Mouse (Mus musculus): ENCODE results near the gene Gm45234. TPM values are rescaled to one million over a fixed set of nuclear protein-coding genes. Genes with fewer than 3 reads are reported as not detected.

Gm45234 gene
- polyA plus RNA-seq, 1 experiment: not detected

GRCm38 (mm10) chr6:124704417-124704816, 51.4 kb downstream of the Gm45234 start:
- Histone ChIP-seq H3K4me2 (ENCODE audit: low read depth) (no peak overlapping the region), H3ac (ENCODE audit: control insufficient read depth, insufficient read length) (no peak overlapping the region), H3K79me2 (ENCODE audit: control insufficient read depth, insufficient read depth) (peaks cover 35% of the 10 kb centered on the region), H3K27me3 (ENCODE audit: control insufficient read depth, insufficient read depth, insufficient read length) (no peaks in the 10 kb centered on the region), H3K4me3 (no peak overlapping the region), H3K36me3 (ENCODE audit: control insufficient read depth, insufficient read depth) (peaks cover 37% of the 10 kb centered on the region)
- TF ChIP-seq USF1 (IDR thresholded peaks at IDR 0.05; ENCODE audit: low read depth) (no peak), POLR2A (IDR thresholded peaks at IDR 0.05; ENCODE audit: insufficient read length, low read depth) (no peak), CEBPB (IDR thresholded peaks at IDR 0.05; ENCODE audit: insufficient read depth, poor library complexity, severe bottlenecking) (no peak), SRF (IDR thresholded peaks at IDR 0.05; ENCODE audit: control insufficient read depth, insufficient read length, low read depth) (no peak), POLR2AphosphoS2 (IDR thresholded peaks at IDR 0.05; ENCODE audit: insufficient read length, low read depth) (no peak), TCF12 (IDR thresholded peaks at IDR 0.05; ENCODE audit: insufficient read depth, poor library complexity, severe bottlenecking) (no peak), MAX (IDR thresholded peaks at IDR 0.05; ENCODE audit: low read depth) (no peak), MYOD1 (IDR thresholded peaks at IDR 0.05; ENCODE audit: control insufficient read depth in 1 of 3, insufficient read length in 2 of 3, low read depth in 2 of 3) (no peak)

GRCm38 (mm10) chr6:124703789-124704188, 52.0 kb downstream of the Gm45234 start:
- Histone ChIP-seq H3K79me2 (ENCODE audit: control insufficient read depth, insufficient read depth) (peaks cover 29% of the 10 kb centered on the region), H3K4me3 (no peak overlapping the region), H3ac (ENCODE audit: control insufficient read depth, insufficient read length) (no peak overlapping the region), H3K27me3 (ENCODE audit: control insufficient read depth, insufficient read depth, insufficient read length) (no peaks in the 10 kb centered on the region), H3K4me2 (ENCODE audit: low read depth) (no peak overlapping the region), H3K36me3 (ENCODE audit: control insufficient read depth, insufficient read depth) (peaks cover 37% of the 10 kb centered on the region)
- TF ChIP-seq MYOD1 (IDR thresholded peaks at IDR 0.05; ENCODE audit: control insufficient read depth in 1 of 3, insufficient read length in 2 of 3, low read depth in 2 of 3) (no peak), REST (IDR thresholded peaks at IDR 0.05; ENCODE audit: insufficient read depth, insufficient read length) (no peak), TCF3 (IDR thresholded peaks at IDR 0.05; ENCODE audit: insufficient read length, low read depth) (no peak), SRF (IDR thresholded peaks at IDR 0.05; ENCODE audit: control insufficient read depth, insufficient read length, low read depth) (no peak), POLR2AphosphoS2 (IDR thresholded peaks at IDR 0.05; ENCODE audit: insufficient read length, low read depth) (no peak), MYOG (IDR thresholded peaks at IDR 0.05; ENCODE audit: control insufficient read depth in 1 of 3, insufficient read depth in 1 of 3, insufficient read length in 2 of 3, low read depth in 2 of 3) (no peak), MAX (IDR thresholded peaks at IDR 0.05; ENCODE audit: low read depth) (no peak), TCF12 (IDR thresholded peaks at IDR 0.05; ENCODE audit: insufficient read depth, poor library complexity, severe bottlenecking) (no peak), POLR2A (IDR thresholded peaks at IDR 0.05; ENCODE audit: insufficient read length, low read depth) (no peak), USF1 (IDR thresholded peaks at IDR 0.05; ENCODE audit: low read depth) (no peak), E2F4 (IDR thresholded peaks at IDR 0.05; ENCODE audit: insufficient read depth) (no peak)

GRCm38 (mm10) chr6:124702784-124703103, 53.1 kb downstream of the Gm45234 start:
- TF ChIP-seq MAX (IDR thresholded peaks at IDR 0.05; ENCODE audit: low read depth): no peak
- TF ChIP-seq REST (IDR thresholded peaks at IDR 0.05; ENCODE audit: insufficient read depth, insufficient read length): no peak
- no peak for TF ChIP-seq E2F4 (IDR thresholded peaks at IDR 0.05; ENCODE audit: insufficient read depth)
- TF ChIP-seq POLR2AphosphoS2 (IDR thresholded peaks at IDR 0.05; ENCODE audit: insufficient read length, low read depth): no peak
- Histone ChIP-seq H3K4me2 (ENCODE audit: low read depth) (no peak overlapping the region), H3K27me3 (ENCODE audit: control insufficient read depth, insufficient read depth, insufficient read length) (no peaks in the 10 kb centered on the region), H3K79me2 (ENCODE audit: control insufficient read depth, insufficient read depth) (peaks cover 19% of the 10 kb centered on the region), H3K4me3 (no peak overlapping the region), H3K36me3 (ENCODE audit: control insufficient read depth, insufficient read depth) (peaks cover 37% of the 10 kb centered on the region), H3ac (ENCODE audit: control insufficient read depth, insufficient read length) (no peak overlapping the region)

GRCm38 (mm10) chr6:124702102-124702783, 53.6 kb downstream of the Gm45234 start:
- Histone ChIP-seq H3K27me3 (ENCODE audit: control insufficient read depth, insufficient read depth, insufficient read length) (no peaks in the 10 kb centered on the region), H3K4me3 (no peak overlapping the region), H3K79me2 (ENCODE audit: control insufficient read depth, insufficient read depth) (peaks cover 15% of the 10 kb centered on the region), H3K4me2 (ENCODE audit: low read depth) (no peak overlapping the region), H3K36me3 (ENCODE audit: control insufficient read depth, insufficient read depth) (peaks cover 37% of the 10 kb centered on the region), H3ac (ENCODE audit: control insufficient read depth, insufficient read length) (no peak overlapping the region)
- no peak for TF ChIP-seq E2F4 (IDR thresholded peaks at IDR 0.05; ENCODE audit: insufficient read depth)
- no peak for TF ChIP-seq POLR2A (IDR thresholded peaks at IDR 0.05; ENCODE audit: insufficient read length, low read depth)
- peak; percentile 9 for TF ChIP-seq POLR2AphosphoS2 (IDR thresholded peaks at IDR 0.05; ENCODE audit: insufficient read length, low read depth)
- TF ChIP-seq CEBPB (IDR thresholded peaks at IDR 0.05; ENCODE audit: insufficient read depth, poor library complexity, severe bottlenecking): no peak

GRCm38 (mm10) chr6:124701338-124701737, 54.5 kb downstream of the Gm45234 start:
- H3K27me3 ChIP-seq (ENCODE audit: control insufficient read depth, insufficient read depth, insufficient read length): no peaks in the 10 kb centered on the region
- TF ChIP-seq POLR2AphosphoS2 (IDR thresholded peaks at IDR 0.05; ENCODE audit: insufficient read length, low read depth) (peak; percentile 69), MYOG (IDR thresholded peaks at IDR 0.05; ENCODE audit: control insufficient read depth in 1 of 3, insufficient read depth in 1 of 3, insufficient read length in 2 of 3, low read depth in 2 of 3) (no peak), TCF3 (IDR thresholded peaks at IDR 0.05; ENCODE audit: insufficient read length, low read depth) (no peak), E2F4 (IDR thresholded peaks at IDR 0.05; ENCODE audit: insufficient read depth) (no peak)
- H3K4me2 ChIP-seq (ENCODE audit: low read depth): no peak overlapping the region
- H3K4me3 ChIP-seq: no peak overlapping the region
- H3K79me2 ChIP-seq (ENCODE audit: control insufficient read depth, insufficient read depth): peaks cover 6% of the 10 kb centered on the region
- H3K36me3 ChIP-seq (ENCODE audit: control insufficient read depth, insufficient read depth): peaks cover 37% of the 10 kb centered on the region
- no peak overlapping the region for H3ac ChIP-seq (ENCODE audit: control insufficient read depth, insufficient read length)

All from myocyte (in vitro differentiated cells).